Mouse (Mus musculus) left cerebral cortex, adult 11 months (tissue): Measurements from ENCODE around the gene Sema3g.

ENCODE experiments used
- DNase-seq: peaks from one replicate; pipeline ENCODE4 v3.0.0; 2022; ENCODE audit warnings: low spot score

Gene Sema3g

GRCm38 (mm10) chr14:31272164-31272563, 54.5 kb downstream of the Sema3g start:
- DNase-seq, result peak; percentile 69
